Mouse (Mus musculus) G1E (cell line): Measurements from ENCODE around the gene Vmn2r58. TPM values are rescaled to one million over a fixed set of nuclear protein-coding genes. Genes with fewer than 3 reads are reported as not detected.
"Not testable (repeated sequence)": the region's sequence is repeated elsewhere in the genome, so short reads cannot be mapped to it uniquely, and the experiment has no call there.

Experiments
- ATAC-seq: 2 replicates; pipeline ENCODE4 v1.8.0; 2016; ENCODE audit warnings: mild to moderate bottlenecking; ENCODE audit not compliant: insufficient number of reproducible peaks, poor library complexity, low FRiP score, severe bottlenecking; ENCODE audit errors: extremely low read depth
- DNase-seq: peaks from one replicate; pipeline ENCODE4 v3.0.0; 2012; ENCODE audit warnings: low spot score
- H3K27me3 ChIP-seq: 2 replicates; pipeline ENCODE4 v1.6.1; 2012; ENCODE audit warnings: mild to moderate bottlenecking, low read length, inconsistent platforms; ENCODE audit not compliant: insufficient read depth
- H3K36me3 ChIP-seq: replicated peaks from 2 replicates; pipeline ENCODE3; 2012; ENCODE audit warnings: mild to moderate bottlenecking, inconsistent platforms
- H3K4me1 ChIP-seq: 2 replicates; pipeline ENCODE4 v1.6.1; 2012; ENCODE audit warnings: low read depth, low read length, inconsistent platforms, mixed read lengths; ENCODE audit not compliant: insufficient read depth
- H3K4me3 ChIP-seq: 2 replicates; pipeline ENCODE4 v1.5.1; 2012; ENCODE audit warnings: low read depth, mild to moderate bottlenecking, inconsistent platforms, low read length, moderate library complexity, mixed read lengths
- H3K9me3 ChIP-seq: replicated peaks from 2 replicates; pipeline ENCODE4 v1.6.1; 2012; ENCODE audit warnings: inconsistent platforms
- polyA plus RNA-seq: library from polyadenylated mRNA; stranded (reverse); fragments of >175 nt; gene quantifications from 2 replicates; pipeline ENCODE4 v1.2.3, GENCODE M21; 2012
- total RNA-seq, 2 experiments: library from RNA; stranded (forward) in 1 of 2; stranded (reverse) in 1 of 2; fragments of 200-1000 nt in 1 of 2; fragments of >200 nt in 1 of 2; fragmentation: Nextera tagmentation in 1 of 2; gene quantifications; 2 replicates each; pipeline ENCODE4 v1.2.3; 2014 to 2017

Gene Vmn2r58
- not detected in 2 replicates for total RNA-seq (2014; fragmentation: Nextera tagmentation)
- not detected in 2 replicates for total RNA-seq (2017)
- not detected in 2 replicates for polyA plus RNA-seq

DNA sequence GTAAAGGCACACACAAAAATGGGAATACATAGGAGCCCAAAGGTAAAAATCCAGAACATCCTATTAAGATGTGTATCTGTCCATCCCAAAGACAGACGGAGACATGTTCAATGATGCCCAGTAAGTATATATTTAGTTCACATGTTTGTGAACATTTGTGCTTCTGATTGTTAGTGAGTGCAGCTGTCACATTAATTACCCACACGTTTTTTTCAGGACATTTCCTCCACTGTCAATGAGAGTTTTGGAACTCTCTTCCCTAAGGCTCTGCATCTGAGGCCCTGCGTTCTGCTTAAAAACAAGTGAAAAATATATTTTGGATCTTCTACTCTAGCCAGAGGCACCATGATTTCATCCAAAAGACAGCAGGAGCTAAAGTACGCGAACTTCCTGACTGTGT lies at the start of gene Vmn2r58:
Gene Vmn2r58, minus strand, starts transcription at position 101 of the 400 bp plus-strand sequence.
- ATAC-seq, DNase-seq, H3K9me3 ChIP-seq, H3K27me3 ChIP-seq, H3K4me3 ChIP-seq, H3K36me3 ChIP-seq, H3K4me1 ChIP-seq: not testable (repeated sequence)

Other genes starting within 250 kb of the Vmn2r58 start
- 16.1 and 24.7 TPM in 2 replicates for gene Zfp788, start 239.5 kb downstream of the Vmn2r58 start, total RNA-seq (2014; fragmentation: Nextera tagmentation)
- gene Zfp788, start 239.5 kb downstream of the Vmn2r58 start, total RNA-seq (2017) = 11.9 and 14.3 TPM in 2 replicates
- gene Zfp788, start 239.5 kb downstream of the Vmn2r58 start, polyA plus RNA-seq = 0.12 and 0.24 TPM in 2 replicates
- gene Vmn2r59, start 186.3 kb upstream of the Vmn2r58 start, total RNA-seq (2014; fragmentation: Nextera tagmentation) = not detected in 2 replicates
- gene Vmn2r59, start 186.3 kb upstream of the Vmn2r58 start, total RNA-seq (2017) = 0.06 and 0.33 TPM in 2 replicates
- not detected in 2 replicates for gene Vmn2r59, start 186.3 kb upstream of the Vmn2r58 start, polyA plus RNA-seq
- gene Vmn2r60, start 235.1 kb upstream of the Vmn2r58 start, total RNA-seq (2014; fragmentation: Nextera tagmentation) = not detected in 2 replicates
- gene Vmn2r60, start 235.1 kb upstream of the Vmn2r58 start, total RNA-seq (2017) = 0.06 and 0.11 TPM in 2 replicates
- not detected in 2 replicates for gene Vmn2r60, start 235.1 kb upstream of the Vmn2r58 start, polyA plus RNA-seq